Mouse (Mus musculus) forebrain, embryonic 10.5 days (tissue): ENCODE measurements around the gene Lyrm7. TPM values are rescaled to one million over a fixed set of nuclear protein-coding genes. Genes with fewer than 3 reads are reported as not detected.
"Not testable (repeated sequence)": the region's sequence is repeated elsewhere in the genome, so short reads cannot be mapped to it uniquely, and the experiment has no call there.

Experiments
- DNase-seq: peaks from one replicate; pipeline ENCODE4 v3.0.0-alpha.2; 2017; ENCODE audit warnings: low spot score; ENCODE audit errors: extremely low spot score
- H3K27ac ChIP-seq: fragments of 300-500 bp; sonication (generic); 2 replicates; pipeline ENCODE4 v1.5.1; 2016; ENCODE audit warnings: mild to moderate bottlenecking
- H3K27me3 ChIP-seq: fragments of 300-500 bp; sonication (generic); 2 replicates; pipeline ENCODE4 v1.6.1; 2016; ENCODE audit warnings: mild to moderate bottlenecking; ENCODE audit not compliant: poor library complexity, severe bottlenecking
- H3K36me3 ChIP-seq: fragments of 300-500 bp; sonication (generic); replicated peaks from 2 replicates; pipeline ENCODE4 v1.6.1; 2016; ENCODE audit warnings: mild to moderate bottlenecking, moderate library complexity
- H3K4me1 ChIP-seq: fragments of 300-500 bp; sonication (generic); 2 replicates; pipeline ENCODE4 v1.6.1; 2016
- H3K4me3 ChIP-seq: fragments of 300-500 bp; sonication (generic); 2 replicates; pipeline ENCODE4 v1.5.1; 2016; ENCODE audit warnings: mild to moderate bottlenecking, moderate library complexity
- H3K9me3 ChIP-seq: fragments of 300-500 bp; sonication (generic); 2 replicates; pipeline ENCODE4 v1.6.1; 2016; ENCODE audit warnings: mild to moderate bottlenecking, moderate library complexity
- WGBS: fragments of 180-500 bp; shearing (Covaris S2); methylation state at CpG from one replicate; pipeline ENCODE4 v1.1.7; 2016; 5-methylcytosine and 5-hydroxymethylcytosine counted together
- polyA plus RNA-seq: library from polyadenylated mRNA; unstranded; fragments of >200 nt; fragmentation: Nextera tagmentation; extraction: Ambion mirVana; gene quantifications from 2 replicates; pipeline ENCODE4 v1.2.1, GENCODE M21; 2016

Gene Lyrm7
- polyA plus RNA-seq, 1 experiment from 2014 or later = 8.0 TPM

DNA sequence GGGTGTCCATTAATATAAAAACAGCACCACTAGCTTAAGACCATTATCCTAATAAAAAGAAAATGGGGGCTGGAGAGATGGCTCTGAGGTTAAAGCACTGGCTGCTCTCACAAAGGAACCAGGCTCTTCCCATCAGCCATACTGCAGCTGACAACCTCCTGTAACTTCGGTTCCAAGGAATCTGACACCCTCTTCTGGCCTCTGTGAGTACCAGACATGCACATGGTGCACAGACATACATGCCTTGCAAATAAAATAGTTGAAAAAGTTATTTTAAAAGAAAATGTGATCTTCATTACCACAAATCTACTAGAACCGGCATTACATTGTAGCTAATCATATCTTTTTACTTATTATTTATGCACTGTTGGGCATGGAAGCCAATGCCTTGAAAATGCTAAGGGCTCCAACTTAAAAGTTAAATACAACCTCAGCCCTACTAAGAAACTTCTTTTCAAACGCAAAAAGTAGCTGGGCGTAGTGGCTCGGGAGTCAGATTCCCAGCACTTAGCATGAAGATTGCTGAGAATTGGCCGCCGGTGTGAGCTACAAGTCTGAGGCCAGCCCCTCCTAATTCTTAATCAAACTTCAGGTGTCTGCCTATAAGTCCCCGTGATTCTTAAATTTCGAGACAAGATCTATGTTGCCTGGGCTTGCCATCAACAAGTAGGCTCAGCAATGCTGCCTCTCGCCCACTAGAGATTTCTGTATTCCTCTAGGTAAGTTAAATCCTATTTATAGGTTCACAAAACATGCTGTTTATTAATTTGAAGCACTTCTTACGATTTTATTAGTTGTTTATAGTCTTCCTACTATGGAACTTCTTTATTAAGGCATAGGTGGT lies 1.2 kb downstream of the Lyrm7 start:
- H3K27me3 ChIP-seq = no peaks in the 10 kb centered on the region
- 33% methylated on average over 11 of the region's 11 CpGs for whole genome bisulfite sequencing
- peak overlapping the region; percentile 92 for H3K27ac ChIP-seq
- peak overlapping the region; percentile 73 for H3K4me3 ChIP-seq
- no peaks in the 10 kb centered on the region for H3K9me3 ChIP-seq
- H3K4me1 ChIP-seq = peaks cover 25% of the 10 kb centered on the region
- DNase-seq = no peak
- H3K36me3 ChIP-seq = no peaks in the 10 kb centered on the region

- 96% methylated on average over 12 of the region's 12 CpGs for WGBS
- H3K27me3 ChIP-seq, H3K27ac ChIP-seq, DNase-seq, H3K36me3 ChIP-seq, H3K9me3 ChIP-seq: not testable (repeated sequence)
- peak overlapping the region; percentile 73; the same call in 1 of the 2 replicates for H3K4me3 ChIP-seq
- H3K4me1 ChIP-seq = peaks cover 25% of the 10 kb centered on the region
Measured at GRCm38 (mm10) chr11:54858880-54859279, 1.8 kb downstream of the Lyrm7 start.

DNA sequence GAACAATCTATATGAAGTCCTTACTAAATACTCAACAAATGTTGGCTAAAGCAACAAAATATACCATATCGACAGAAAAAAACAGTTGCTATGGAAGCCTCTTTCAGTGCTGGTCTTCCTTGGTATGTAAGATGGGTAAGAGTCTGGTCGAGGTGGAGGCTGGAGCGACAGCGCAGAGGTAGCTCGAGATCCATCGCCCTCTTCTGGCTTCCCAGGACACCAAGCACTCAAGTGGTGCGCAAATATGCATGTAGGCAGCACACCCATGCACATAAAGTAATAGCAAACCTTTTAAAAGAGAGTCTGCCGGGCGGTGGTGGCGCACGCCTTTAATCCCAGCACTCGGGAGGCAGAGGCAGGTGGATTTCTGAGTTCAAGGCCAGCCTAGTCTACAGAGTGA lies 9.1 kb downstream of the Lyrm7 start:
- no peaks in the 10 kb centered on the region for H3K9me3 ChIP-seq
- H3K27me3 ChIP-seq = no peaks in the 10 kb centered on the region
- H3K4me3 ChIP-seq = no peak overlapping the region
- 94% methylated on average over 12 of the region's 12 CpGs for WGBS
- DNase-seq = no peak
- H3K36me3 ChIP-seq = no peaks in the 10 kb centered on the region
- H3K4me1 ChIP-seq = peaks cover under 1% of the 10 kb centered on the region
- H3K27ac ChIP-seq = no peak overlapping the region

GRCm38 (mm10) chr11:54849961-54850758 lies 10.6 kb downstream of the Lyrm7 start:
- 86% methylated on average over 10 of the region's 10 CpGs for WGBS
- no peak for DNase-seq

GRCm38 (mm10) chr11:54845470-54846442 lies 15.0 kb downstream of the Lyrm7 start:
- Histone ChIP-seq H3K36me3 (no peaks in the 10 kb centered on the region), H3K4me1 (peaks cover 18% of the 10 kb centered on the region), H3K9me3 (no peaks in the 10 kb centered on the region), H3K27me3 (no peaks in the 10 kb centered on the region), H3K4me3 (no peak overlapping the region), H3K27ac (peak overlapping the region; percentile 48)
- DNase-seq = no peak
- 68% methylated on average over 8 of the region's 8 CpGs for WGBS

More at GRCm38 (mm10) chr11:54849961-54850758, 10.6 kb downstream of the Lyrm7 start:
- Histone ChIP-seq H3K9me3 (no peaks in the 10 kb centered on the region), H3K36me3 (no peaks in the 10 kb centered on the region), H3K27ac (no peak overlapping the region), H3K27me3 (no peaks in the 10 kb centered on the region), H3K4me3 (no peak overlapping the region), H3K4me1 (peaks cover 16% of the 10 kb centered on the region)

- DNase-seq = no peak
- no peaks in the 10 kb centered on the region for H3K36me3 ChIP-seq
- peak overlapping the region; percentile 48; the same call in 1 of the 2 replicates for H3K27ac ChIP-seq
- peaks cover 18% of the 10 kb centered on the region for H3K4me1 ChIP-seq
- no peaks in the 10 kb centered on the region for H3K9me3 ChIP-seq
- no peaks in the 10 kb centered on the region for H3K27me3 ChIP-seq
- 87% methylated on average over 5 of the region's 5 CpGs for WGBS
- H3K4me3 ChIP-seq = no peak overlapping the region
Measured at GRCm38 (mm10) chr11:54844959-54845358, 15.8 kb downstream of the Lyrm7 start.

DNA sequence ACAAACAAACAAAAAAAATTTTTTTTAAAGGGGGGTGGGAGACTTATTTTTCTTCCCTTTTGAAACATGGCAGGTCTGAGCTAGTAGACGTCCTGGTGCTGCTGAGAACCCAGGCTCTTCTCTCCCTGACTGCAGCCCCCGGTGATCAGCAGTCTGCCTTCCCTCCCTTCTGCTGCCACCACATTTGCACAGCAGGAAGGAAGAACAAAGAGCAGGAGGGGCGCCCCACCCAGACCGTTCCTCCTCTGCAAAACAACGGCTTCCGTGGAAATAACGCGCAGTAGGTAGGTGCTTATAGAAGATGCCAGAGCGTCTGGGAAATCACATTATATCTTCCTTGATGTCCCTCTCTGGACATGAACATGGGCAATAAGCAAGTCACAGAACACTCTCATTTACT lies 16.3 kb downstream of the Lyrm7 start:
- no peak for DNase-seq
- no peak overlapping the region for H3K4me3 ChIP-seq
- H3K4me1 ChIP-seq = peaks cover 18% of the 10 kb centered on the region
- no peaks in the 10 kb centered on the region for H3K27me3 ChIP-seq
- H3K9me3 ChIP-seq = no peaks in the 10 kb centered on the region
- WGBS = 74% methylated on average over 9 of the region's 9 CpGs
- H3K36me3 ChIP-seq = no peaks in the 10 kb centered on the region; the same call in 1 of the 2 replicates
- H3K27ac ChIP-seq = 0 out of 2 replicates have a peak overlapping the region, but pooled peaks have one; percentile 48

DNA sequence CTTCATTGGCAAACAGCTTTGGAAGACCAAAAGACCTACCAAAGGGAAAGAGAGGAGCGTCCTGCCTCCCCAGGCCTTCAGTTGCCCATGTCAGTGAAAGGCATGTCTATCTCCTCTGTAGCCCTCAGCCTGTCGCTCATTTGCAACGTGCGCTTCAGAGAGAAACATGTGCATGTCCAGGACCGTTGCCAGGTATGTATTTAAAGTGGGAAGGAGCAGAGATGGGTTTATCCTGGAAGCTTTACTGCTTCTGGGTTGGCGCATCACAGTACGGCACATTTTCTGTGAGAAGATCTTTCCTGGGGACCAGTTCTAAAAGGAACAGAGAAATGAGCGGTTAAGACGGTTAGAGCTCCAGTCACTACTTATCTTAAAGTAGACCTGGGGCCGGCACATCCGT lies 19.8 kb downstream of the Lyrm7 start:
- Histone ChIP-seq H3K27ac (no peak overlapping the region), H3K27me3 (no peaks in the 10 kb centered on the region), H3K9me3 (no peaks in the 10 kb centered on the region), H3K4me3 (no peak overlapping the region), H3K4me1 (peaks cover 10% of the 10 kb centered on the region), H3K36me3 (no peaks in the 10 kb centered on the region; the same call in 1 of the 2 replicates)
- WGBS = 94% methylated on average over 11 of the region's 11 CpGs
- DNase-seq = no peak

DNA sequence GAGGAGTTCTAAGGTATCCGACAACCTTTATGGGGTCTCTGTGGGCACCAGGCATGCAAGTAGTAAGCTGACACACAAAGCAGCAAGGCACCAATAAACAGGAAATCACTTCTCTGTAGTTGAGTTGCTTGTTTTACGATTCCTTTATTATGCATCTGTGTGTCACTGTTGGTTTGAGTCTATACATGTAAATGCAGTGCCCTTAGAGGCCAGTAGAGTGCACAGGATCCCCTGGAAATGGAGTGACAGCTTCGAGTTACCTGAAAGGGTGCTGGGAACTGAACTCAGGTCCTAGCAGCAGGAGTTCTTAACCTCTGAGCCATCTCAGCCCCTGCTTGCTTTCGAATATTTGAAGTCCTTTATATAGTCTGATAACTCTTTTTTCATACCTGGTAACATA lies 21.0 kb downstream of the Lyrm7 start:
- no peak overlapping the region for H3K27ac ChIP-seq
- no peak overlapping the region for H3K4me3 ChIP-seq
- no peaks in the 10 kb centered on the region for H3K27me3 ChIP-seq
- H3K4me1 ChIP-seq = no peaks in the 10 kb centered on the region
- H3K36me3 ChIP-seq = no peaks in the 10 kb centered on the region; the same call in 1 of the 2 replicates
- no peak for DNase-seq
- 92% methylated on average over 4 of the region's 4 CpGs for WGBS
- no peaks in the 10 kb centered on the region for H3K9me3 ChIP-seq

GRCm38 (mm10) chr11:54836106-54836505 lies 24.6 kb downstream of the Lyrm7 start:
- H3K4me3 ChIP-seq = no peak overlapping the region

DNA sequence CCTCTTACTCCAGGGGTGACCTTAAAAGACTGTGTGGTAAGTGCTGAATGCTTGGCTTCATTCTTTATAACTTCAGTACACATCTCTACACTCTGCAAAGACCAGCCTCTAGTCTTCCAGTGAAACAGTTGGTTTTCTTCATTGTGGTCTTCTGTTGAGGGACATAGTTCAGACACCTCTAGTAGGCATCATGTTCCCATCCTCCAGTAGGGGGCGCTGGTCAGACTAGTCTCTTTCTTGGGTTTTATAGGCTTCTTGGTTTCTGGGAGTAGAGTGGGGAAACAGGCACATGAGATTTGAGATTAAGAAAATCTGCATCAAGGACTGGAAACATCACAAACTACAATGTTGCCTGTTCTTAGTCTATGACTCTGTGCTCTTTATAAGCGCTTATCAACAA lies 26.1 kb downstream of the Lyrm7 start:
- 60% methylated on average over 2 of the region's 2 CpGs for WGBS

More at GRCm38 (mm10) chr11:54836106-54836505, 24.6 kb downstream of the Lyrm7 start:
- no peak overlapping the region for H3K27ac ChIP-seq
- DNase-seq = no peak
- H3K27me3 ChIP-seq = no peaks in the 10 kb centered on the region
- no peaks in the 10 kb centered on the region for H3K9me3 ChIP-seq
- 86% methylated on average over 9 of the region's 9 CpGs for WGBS
- H3K36me3 ChIP-seq = no peaks in the 10 kb centered on the region; the same call in 1 of the 2 replicates
- no peaks in the 10 kb centered on the region for H3K4me1 ChIP-seq

DNA sequence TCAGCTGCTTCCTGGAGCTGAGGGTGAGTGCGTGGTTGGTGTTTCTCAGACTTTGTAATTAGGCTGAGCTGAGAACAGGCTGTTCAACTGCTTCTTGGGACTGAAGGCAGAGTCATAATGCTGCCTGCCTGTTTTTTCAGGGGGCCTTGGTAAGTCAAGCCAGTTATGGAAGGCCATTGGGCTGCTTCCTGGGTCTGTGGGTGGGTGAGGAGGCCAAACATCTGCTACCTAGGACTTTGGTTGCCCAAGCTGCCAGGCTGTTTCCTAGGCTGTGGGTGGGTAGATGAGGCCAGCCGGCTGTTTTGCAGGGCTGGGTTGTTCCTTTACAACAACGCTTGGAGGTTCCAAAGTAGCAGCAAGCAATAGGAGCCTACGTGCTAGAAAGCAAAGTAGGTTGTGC lies 26.9 kb downstream of the Lyrm7 start:
- no peaks in the 10 kb centered on the region for H3K4me1 ChIP-seq
- H3K36me3 ChIP-seq = no peaks in the 10 kb centered on the region
- WGBS = 89% methylated on average over 4 of the region's 4 CpGs
- no peak for DNase-seq
- H3K27ac ChIP-seq = 0 out of 2 replicates have a peak overlapping the region, but pooled peaks have one; percentile 31
- H3K27me3 ChIP-seq = no peaks in the 10 kb centered on the region
- H3K9me3 ChIP-seq = no peaks in the 10 kb centered on the region
- H3K4me3 ChIP-seq = no peak overlapping the region

More for the DNA sequence above, 26.1 kb downstream of the Lyrm7 start:
- Histone ChIP-seq H3K36me3 (no peaks in the 10 kb centered on the region; the same call in 1 of the 2 replicates), H3K4me1 (no peaks in the 10 kb centered on the region), H3K27ac (no peak overlapping the region), H3K9me3 (no peaks in the 10 kb centered on the region), H3K27me3 (no peaks in the 10 kb centered on the region), H3K4me3 (no peak overlapping the region)
- DNase-seq = no peak
